Mouse (Mus musculus) spleen, postnatal 10 days (tissue): ENCODE results near the gene Ctse.
"Not testable (repeated sequence)": the region's sequence is repeated elsewhere in the genome, so short reads cannot be mapped to it uniquely, and the experiment has no call there.

Experiments
- DNase-seq, 2 experiments: peaks; one replicate each; pipeline ENCODE4 v3.0.0; 2021 to 2022; ENCODE audit warnings: low spot score in 2 of 2

Gene Ctse

GRCm38 (mm10) chr1:131637791-131638540, at the start of gene Ctse:
Gene Ctse (plus strand): TSS chr1:131638306.
- DNase-seq = peak; percentile 67 to 75

GRCm38 (mm10) chr1:131598905-131599304, 39.2 kb upstream of the Ctse start, which contains the start of gene Avpr1b:
Gene Avpr1b (plus strand): TSS chr1:131599239.
- DNase-seq = no peak

GRCm38 (mm10) chr1:131600314-131600713, 37.8 kb upstream of the Ctse start:
- peak in 1 of 2 experiments; percentile 32 for DNase-seq

- no peak for DNase-seq
Measured at GRCm38 (mm10) chr1:131606719-131607118, 31.4 kb upstream of the Ctse start.

DNA sequence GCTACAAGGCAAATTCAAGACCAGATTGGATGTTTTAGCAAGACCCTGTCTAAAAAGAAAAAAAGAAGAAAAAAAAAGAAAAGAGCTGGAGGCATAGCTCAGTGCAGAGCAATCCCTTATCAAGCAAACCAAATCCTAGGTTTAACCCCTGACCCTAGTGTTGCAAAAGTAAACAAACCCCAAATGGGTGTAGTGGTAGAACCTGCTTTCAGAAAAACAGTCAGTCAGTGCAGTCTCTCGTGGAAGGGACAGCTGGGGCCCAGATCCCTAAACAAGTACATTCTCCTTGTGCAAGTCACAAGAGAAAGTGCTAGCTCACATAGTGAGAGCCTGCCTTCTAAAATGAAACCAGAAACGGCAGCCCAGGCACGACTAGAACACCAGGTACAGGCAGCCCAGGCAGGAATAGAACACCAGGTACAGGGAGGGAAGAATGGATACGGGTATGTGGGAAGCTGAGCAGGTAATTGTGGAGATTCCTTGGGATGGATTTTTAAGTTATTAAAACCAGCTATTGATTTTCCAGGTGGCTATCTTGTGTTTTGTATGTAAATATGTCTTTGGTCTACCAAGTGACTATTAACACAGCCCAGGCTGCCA, 25.4 kb upstream of the Ctse start:
- peak in 1 of 2 experiments; percentile 62 for DNase-seq

- DNase-seq = peak; percentile 87 to 97
Measured at GRCm38 (mm10) chr1:131613361-131614133, 24.6 kb upstream of the Ctse start.

DNA sequence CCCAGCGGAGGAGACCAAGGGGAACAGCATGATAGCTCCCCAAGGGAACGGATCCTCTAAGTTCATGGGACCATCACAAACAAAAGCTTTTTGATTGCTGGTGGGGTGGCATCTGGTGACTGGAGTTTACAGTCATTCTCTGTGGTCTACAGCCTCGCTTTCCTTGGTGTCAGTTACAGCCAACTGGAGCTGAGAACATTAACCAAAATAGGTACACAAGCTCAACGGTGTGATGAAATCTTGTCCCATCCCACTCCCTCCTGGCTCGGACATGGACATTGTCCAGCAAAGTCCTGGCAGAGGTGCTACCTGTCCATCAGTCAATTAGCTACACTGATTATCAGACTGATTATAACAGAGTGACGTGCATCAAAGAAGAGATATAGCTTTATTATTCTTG, 23.5 kb upstream of the Ctse start:
- no peak for DNase-seq

- DNase-seq = no peak
Measured at GRCm38 (mm10) chr1:131616131-131616530, 22.0 kb upstream of the Ctse start.

- no peak for DNase-seq
Measured at GRCm38 (mm10) chr1:131616546-131617220, 21.4 kb upstream of the Ctse start.

GRCm38 (mm10) chr1:131618576-131618975, 19.5 kb upstream of the Ctse start:
- DNase-seq = no peak

GRCm38 (mm10) chr1:131619348-131619747, 18.8 kb upstream of the Ctse start:
- DNase-seq = no peak

GRCm38 (mm10) chr1:131623644-131624043, 14.5 kb upstream of the Ctse start:
- no peak for DNase-seq

DNA sequence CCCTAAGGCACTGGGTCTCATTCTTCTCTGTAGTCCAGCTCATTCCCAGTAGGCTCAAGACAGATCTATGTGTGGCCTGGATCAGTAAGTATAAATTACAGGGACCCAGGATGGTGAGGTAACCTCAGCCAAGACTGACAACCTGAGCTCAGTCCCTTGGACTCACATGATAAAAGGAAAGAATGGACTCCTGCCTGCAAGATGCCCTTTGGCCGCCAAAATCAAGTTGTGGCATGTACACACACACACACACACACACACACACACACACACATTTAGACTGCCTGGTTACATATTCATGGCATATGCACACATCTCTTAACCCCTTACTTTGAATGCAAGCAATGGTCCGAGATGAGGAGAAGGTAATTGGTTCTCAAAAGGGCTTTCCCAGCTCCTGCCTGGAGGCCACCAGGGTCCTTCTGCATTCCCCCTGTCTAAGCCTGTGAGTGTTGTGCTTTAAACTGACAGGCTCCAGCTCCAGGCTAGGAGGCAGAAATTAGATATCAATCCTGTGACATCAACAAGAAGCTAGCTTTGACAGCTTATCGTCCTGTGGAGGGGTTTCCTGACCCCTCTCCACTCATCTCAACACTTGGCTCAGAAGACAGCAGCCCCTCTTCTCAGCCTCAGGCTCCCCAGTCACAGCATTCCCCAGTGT, 13.8 kb upstream of the Ctse start:
- DNase-seq = no peak

DNA sequence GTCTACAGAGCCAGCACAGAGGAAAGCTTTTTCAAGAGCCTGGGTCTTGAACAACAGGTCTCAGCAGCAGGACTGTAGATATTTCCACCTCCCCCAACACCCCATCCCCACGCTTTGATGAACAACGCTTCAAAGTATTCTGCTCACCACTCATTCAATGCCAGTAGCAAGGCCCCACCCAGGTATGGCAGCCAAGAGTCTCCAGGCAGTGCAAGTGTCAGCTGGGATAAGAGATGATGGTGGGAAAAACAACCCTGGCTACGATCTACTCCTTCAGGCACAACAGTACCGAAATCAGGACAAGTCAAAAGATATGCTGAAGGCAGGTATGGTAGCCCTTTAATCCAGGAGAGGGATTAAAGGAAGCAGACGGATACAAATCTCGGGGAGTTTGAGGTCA, 11.9 kb upstream of the Ctse start:
- DNase-seq = no peak

GRCm38 (mm10) chr1:131632216-131632615, 5.9 kb upstream of the Ctse start:
- not testable (repeated sequence) for DNase-seq

DNA sequence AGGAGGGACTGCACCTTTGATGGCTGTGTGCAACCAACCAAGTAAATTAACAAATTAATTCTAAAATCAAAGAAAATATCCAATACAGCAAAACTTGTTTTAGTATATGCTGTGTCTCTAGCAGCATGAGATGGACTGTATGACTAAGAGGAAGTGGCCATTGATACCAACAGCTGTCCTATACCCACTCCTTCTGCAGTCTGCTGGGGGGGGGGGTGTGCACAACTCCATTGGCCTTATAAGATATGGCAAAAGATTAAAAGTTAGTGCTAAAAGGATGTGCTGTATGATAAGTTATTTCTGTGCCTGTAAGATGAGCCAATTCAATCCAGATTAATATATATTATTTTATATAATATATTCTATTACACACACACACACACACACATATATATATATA, 3.6 kb upstream of the Ctse start:
- no peak for DNase-seq

DNA sequence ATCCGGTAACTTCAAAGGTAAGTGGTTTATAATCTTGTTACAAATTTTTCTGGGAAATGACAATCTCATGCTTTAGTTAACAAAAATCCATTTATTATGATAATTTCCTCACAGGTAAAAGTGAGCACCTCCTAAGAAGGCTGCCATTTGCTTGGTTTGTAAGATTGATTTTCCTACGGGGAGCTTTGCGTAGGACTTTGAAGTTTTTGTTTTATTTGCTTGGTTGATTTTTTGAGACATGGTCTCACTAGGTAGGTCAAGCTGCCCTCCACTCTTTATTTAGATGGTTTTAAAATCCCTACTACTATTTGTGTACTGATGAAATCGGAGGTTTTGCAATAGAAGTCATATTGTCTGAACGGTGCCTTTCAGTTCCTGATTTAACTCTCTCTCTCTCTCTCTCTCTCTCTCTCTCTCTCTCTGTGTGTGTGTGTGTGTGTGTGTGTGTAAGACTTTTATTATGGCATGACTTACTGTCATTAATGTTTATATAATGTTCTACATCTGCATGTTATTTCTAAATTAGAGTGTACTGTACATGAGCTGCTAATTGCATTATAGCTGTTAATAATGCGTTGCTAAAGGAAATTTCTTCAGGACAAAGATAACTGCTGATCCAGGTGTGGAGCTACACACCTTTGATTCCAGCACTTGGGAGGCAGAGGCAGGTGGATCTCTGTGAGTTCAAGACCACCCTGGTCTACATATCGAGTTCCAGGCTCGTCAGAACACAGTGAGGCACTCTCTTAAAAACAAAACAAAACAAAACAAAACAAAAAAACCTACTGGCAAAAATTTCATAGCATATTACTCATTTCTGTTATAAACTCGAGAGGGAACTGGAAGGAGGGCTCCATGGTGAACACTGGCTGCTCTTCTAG, 675 bp downstream of the Ctse start:
- no peak for DNase-seq

GRCm38 (mm10) chr1:131640062-131640461, 2.0 kb downstream of the Ctse start:
- DNase-seq = peak in 1 of 2 experiments; percentile 14

DNA sequence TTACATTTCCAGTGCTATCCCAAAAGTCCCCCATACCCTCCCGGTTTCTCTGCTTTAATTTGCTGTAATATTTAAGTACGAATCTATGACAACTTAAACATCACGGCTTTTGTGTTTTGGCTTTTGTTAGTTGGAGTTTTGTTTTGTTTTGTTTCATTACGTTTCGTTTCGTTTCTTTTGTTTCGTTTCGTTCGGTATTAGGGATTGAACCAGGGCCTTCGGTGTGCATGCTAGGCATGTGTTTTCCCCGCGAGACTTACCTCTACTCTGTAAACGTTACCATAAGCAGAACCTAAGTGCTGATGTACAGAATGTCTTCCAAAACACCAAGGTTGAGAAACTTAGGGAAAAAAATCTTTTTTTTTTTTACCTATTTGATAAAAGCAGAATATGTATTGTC, 3.5 kb downstream of the Ctse start:
- DNase-seq = no peak

DNA sequence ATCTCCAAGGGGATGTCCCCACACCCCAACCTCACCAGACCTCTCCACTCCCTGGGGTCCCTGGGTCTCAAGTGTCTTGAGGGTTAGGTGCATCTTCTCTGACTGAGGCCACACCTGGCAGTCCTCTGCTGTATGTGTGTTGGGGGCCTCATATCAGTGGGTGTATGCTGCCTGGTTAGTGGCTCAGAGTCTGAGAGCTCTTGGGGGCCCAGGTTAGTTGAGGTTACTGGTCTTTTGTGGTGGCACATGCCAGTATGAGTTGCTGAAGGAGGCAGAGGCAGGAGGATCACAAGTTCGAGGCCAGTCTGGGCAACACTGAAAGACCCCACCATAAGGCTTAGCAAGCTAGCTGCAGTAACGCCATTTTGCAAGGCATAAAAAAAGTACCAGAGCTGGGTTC, 4.1 kb downstream of the Ctse start:
- no peak for DNase-seq
